Mouse (Mus musculus) adrenal gland, adult 2 months (tissue): ENCODE data around the gene Mdh2. TPM values are rescaled to one million over a fixed set of nuclear protein-coding genes. Genes with fewer than 3 reads are reported as not detected.
A peak's percentile ranks its signal among the peaks of the same experiment; 100 is the strongest.

Source experiments
- DNase-seq: peaks from one replicate; pipeline ENCODE4 v3.0.0; 2021
- polyA plus RNA-seq: library from polyadenylated mRNA; depleted of rRNA; stranded (reverse); fragments of >200 nt; gene quantifications from 2 replicates; pipeline ENCODE4 v1.2.3, GENCODE M21; 2012
- total RNA-seq, 2 experiments: library from RNA; stranded (reverse); gene quantifications; 2 replicates each; pipeline ENCODE4 v1.2.3; 2021

Mdh2 gene
- total and polyA plus RNA-seq, 3 experiments = 593 to 1,278 (median 606) TPM

- no peak for DNase-seq
Observed at GRCm38 (mm10) chr5:135776546-135776945, 1.7 kb upstream of the Mdh2 start.

DNA sequence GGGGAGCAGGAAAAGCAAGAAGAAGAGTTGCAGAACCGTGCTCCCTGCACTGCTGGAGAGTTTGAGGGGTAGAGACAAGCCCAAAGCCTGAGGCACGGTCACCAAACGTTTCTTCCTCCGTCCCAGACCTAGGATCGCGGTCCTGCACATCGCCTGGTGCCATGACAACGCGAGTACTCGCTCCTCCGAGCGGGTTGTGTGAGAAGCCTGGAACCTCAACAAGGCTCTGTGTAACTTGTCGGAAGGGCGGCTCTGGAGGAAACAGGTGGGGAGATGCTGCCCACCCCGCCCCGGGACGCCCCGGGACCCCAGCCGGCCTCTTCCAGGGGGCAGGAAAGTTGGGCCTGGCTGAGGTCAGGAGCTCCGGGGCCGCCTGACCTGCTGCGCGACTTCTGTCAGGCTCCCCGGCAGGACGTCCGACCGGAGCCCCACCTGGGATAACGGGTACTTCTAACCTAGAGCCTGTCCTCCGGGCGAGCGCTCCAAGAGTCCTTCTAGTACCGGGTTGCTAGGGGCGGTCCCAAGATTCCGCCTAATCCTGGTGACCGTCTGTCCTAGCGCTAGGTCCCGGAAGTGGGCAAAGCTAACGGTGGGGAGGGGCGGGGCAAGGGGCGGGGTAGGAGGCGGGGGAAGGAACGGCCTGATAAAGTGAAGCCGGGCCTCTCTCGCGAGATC lies 347 bp upstream of the Mdh2 start, which contains the start of gene Styxl1:
TSS of gene Styxl1 (minus strand) at position 590 of the 675 bp plus-strand sequence.
- DNase-seq = no peak

GRCm38 (mm10) chr5:135780331-135780730 lies 2.1 kb downstream of the Mdh2 start:
- no peak for DNase-seq

GRCm38 (mm10) chr5:135782901-135783300 lies 4.6 kb downstream of the Mdh2 start:
- DNase-seq = no peak

DNA sequence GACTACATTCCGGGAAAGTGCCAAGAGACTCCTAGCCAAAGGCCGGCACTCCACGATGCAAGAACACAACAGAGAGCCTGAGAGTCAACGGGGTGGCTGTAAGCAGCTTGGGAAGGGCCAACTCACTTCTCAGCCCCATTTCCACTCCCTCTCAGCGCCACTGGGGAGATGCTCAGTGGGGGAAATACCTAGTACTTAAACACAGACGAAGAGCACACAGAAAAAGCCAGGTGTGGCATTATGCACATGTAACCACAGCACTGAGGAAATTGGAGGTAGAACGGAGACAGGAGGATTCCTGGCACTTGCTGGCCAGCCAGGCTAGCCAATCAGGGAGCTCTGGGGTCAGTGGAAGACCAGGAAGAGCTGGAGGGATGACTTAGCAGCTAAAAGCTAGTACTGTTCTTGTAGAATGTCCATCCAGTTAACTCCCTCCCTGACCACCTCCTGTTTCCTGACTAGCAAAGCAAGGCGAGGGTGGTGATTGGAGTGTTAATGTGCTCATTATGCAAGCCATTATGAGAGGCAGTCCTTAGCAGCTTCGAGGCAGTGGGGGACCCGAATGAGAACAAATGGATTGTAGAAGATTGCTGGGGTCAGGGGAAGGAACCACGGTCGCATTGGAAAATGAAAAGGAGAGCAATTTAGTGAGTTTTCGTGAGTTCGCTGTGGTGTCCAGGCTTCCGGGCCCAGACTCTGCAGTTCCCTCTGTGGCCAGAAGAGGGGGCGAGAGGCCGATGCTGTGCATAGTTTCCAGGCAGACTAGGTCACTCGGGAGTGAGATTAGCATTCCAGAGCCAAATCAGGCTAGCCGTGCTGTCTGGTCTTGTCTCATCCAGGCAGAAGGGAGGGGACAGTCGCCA lies 15.9 kb downstream of the Mdh2 start:
- peak; percentile 90 for DNase-seq

- DNase-seq = no peak
Observed at GRCm38 (mm10) chr5:135794859-135795181, 16.5 kb downstream of the Mdh2 start.

DNA sequence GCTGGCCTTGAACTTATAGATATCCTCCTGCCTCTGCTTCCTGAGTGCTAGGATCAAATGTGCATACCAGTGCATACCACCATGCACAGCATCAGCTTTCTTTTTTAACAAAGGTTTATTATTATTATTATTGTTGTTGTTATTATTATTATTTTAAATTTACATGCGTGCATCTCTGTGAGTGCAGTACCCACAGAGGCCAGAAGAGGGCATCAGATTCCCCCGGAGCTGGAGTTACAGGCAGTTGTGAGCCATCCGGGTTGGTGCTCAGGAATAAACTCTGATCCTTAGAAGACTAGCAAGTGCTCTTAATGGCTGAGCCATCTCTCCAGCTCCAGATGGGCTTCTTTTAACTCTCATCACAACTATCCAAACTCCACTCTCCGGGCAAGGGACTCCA lies 21.5 kb downstream of the Mdh2 start:
- no peak for DNase-seq

- DNase-seq = no peak
Observed at GRCm38 (mm10) chr5:135800927-135801326, 22.6 kb downstream of the Mdh2 start.

GRCm38 (mm10) chr5:135802641-135803040 lies 24.4 kb downstream of the Mdh2 start:
- no peak for DNase-seq

- DNase-seq = no peak
Observed at GRCm38 (mm10) chr5:135803135-135803534, 24.9 kb downstream of the Mdh2 start.

DNA sequence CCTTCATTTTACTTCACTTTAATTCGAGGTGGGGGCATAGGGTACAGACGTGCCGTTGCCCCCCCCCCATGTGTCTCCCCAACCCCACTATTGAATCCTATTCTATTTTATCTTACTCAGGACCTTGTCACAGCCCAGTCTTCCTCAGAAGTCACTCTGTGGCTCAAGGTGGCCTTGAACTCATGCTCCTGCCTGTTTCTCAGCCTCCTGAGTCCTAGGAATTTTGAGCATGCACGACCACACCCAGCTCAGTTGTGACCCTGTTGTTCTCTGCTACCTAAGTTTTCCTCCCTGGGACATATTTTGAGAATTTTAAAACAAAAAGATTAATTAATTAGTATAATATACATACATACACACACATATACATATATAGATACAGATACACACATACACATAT lies 25.4 kb downstream of the Mdh2 start:
- DNase-seq = no peak

GRCm38 (mm10) chr5:135804735-135805134 lies 26.5 kb downstream of the Mdh2 start:
- no peak for DNase-seq

- DNase-seq = peak; percentile 88
Observed at GRCm38 (mm10) chr5:135806555-135807262, 28.4 kb downstream of the Mdh2 start, which contains the start of gene Srrm3. Gene Srrm3, plus strand, starts transcription at chr5:135806890.

DNA sequence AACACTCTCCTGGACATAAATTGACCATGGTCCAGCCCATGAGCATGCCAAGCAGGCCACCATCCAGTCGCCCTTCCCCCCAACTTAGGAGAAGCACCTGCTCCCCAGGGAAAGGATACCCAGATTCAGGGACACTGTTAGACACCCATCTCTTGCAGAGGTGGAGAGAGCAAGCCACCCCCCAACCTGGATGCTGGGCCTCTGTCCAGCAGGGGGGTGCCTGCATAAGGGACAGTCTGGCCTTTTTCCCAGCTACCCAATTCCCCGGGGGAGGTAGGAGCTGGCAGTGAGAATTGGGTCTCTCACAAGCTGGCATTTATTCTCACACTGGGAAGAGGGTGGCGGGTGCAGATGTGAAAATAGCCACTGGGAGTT lies 29.0 kb downstream of the Mdh2 start:
- no peak for DNase-seq

GRCm38 (mm10) chr5:135812991-135813390 lies 34.7 kb downstream of the Mdh2 start:
- DNase-seq = peak; percentile 38

GRCm38 (mm10) chr5:135818491-135818890 lies 40.2 kb downstream of the Mdh2 start:
- no peak for DNase-seq

GRCm38 (mm10) chr5:135822316-135822944 lies 44.1 kb downstream of the Mdh2 start:
- no peak for DNase-seq

- DNase-seq = peak; percentile 23
Observed at GRCm38 (mm10) chr5:135824517-135824916, 46.2 kb downstream of the Mdh2 start.

GRCm38 (mm10) chr5:135826225-135826624 lies 47.9 kb downstream of the Mdh2 start:
- no peak for DNase-seq

DNA sequence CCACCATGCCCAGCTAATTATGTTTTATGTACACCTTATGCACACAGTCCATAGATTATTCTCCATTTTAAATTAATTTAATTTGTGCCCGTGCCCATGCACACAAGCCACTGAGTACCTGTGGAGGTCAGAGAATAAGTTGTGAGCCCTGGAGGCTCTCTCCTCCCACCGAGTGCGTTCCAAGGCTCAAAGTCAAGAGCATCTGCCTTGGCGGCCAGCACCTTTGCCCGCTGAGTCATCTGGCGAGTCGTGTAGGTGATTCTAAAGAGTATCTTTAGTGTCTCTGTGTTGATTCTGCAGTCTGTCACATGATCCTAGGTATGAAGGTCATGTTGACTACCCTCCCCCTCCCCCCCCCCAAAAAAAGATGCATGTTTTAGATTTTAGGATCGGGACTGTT lies 51.1 kb downstream of the Mdh2 start:
- no peak for DNase-seq

- no peak for DNase-seq
Observed at GRCm38 (mm10) chr5:135832729-135833128, 54.4 kb downstream of the Mdh2 start.

- peak; percentile 90 for DNase-seq
Observed at GRCm38 (mm10) chr5:135834769-135835491, 56.6 kb downstream of the Mdh2 start.
